Mouse (Mus musculus): ENCODE measurements around the gene Gm3164.
"Not testable (repeated sequence)": the region's sequence is repeated elsewhere in the genome, so short reads cannot be mapped to it uniquely, and the experiment has no call there.

Gm3164 gene

DNA sequence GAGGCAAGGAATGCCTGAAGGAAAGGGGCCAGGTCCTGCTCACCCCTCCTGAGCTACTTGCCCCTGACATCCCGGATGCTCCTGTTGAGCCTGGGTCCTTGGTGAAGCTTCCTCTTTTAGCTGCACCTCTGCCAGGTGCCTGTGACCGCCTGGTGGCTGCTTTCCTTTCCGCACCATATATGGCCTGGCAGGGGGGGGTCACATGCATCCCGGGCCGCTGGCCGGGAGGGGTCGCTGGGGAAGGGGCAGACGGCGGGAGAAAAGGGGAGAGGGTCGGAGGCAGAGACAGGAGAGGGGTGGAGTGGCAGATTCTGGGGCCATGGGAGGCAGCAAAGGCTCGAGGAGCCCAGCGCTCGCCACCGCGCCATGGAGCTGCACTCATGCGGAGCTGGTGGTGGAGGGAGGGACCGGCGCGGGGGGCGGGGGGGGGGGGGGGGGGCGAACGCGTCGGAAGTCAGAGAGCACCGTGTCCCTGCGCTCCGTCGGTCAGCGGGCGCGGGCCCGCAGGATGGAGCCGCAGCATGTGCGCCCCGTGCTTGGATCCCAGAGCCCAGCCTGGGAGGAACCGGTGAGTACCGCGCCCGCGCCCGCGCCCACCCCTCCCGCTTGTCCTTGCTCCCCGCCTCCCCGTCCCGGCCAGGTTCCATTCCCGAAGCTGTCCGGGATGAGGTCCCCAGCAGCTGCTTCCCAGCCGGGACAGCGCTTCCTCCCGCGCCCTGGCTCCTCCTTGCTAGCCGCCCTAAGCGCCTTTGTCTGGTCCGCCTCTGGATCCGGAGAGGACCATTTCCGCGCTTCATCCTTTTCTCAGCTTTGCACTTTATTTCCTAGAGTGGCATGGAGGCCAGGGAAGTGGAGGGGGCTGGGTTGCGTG lies at the start of gene Gm3164:
Gene Gm3164, plus strand, starts transcription at position 484 of the 871 bp plus-strand sequence.
- POLR2A ChIA-PET, CTCF ChIA-PET: not testable (repeated sequence)

- POLR2A ChIA-PET, CTCF ChIA-PET: not testable (repeated sequence)
Measured at GRCm38 (mm10) chr14:4368991-4369390, 46.3 kb upstream of the Gm3164 start.

DNA sequence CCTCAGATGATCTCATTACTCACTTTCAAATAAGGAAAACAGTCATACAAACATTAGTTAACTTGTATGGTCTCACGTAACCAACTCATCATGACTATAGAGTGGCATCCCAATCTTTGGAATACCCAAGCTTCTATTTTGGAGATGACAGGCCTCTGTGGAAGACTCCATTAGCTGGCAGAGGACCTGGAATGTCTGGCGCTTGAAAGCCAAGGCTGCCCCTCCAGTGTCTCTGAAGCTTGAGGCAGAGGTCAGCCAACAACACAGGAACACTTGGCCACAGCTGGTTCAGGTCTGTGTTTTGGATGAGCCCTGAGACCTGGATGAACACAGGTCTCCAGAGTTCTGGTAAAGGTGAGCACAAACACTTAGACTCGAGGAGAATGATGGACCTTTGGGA lies 45.6 kb upstream of the Gm3164 start:
- CTCF ChIA-PET, POLR2A ChIA-PET: not testable (repeated sequence)

- POLR2A ChIA-PET, CTCF ChIA-PET: not testable (repeated sequence)
Measured at GRCm38 (mm10) chr14:4377871-4378270, 37.4 kb upstream of the Gm3164 start.

- POLR2A ChIA-PET, CTCF ChIA-PET: not testable (repeated sequence)
Measured at GRCm38 (mm10) chr14:4385606-4386005, 29.6 kb upstream of the Gm3164 start.

- CTCF ChIA-PET, POLR2A ChIA-PET: not testable (repeated sequence)
Measured at GRCm38 (mm10) chr14:4392841-4393530, 22.3 kb upstream of the Gm3164 start.

- POLR2A ChIA-PET = not testable (repeated sequence)
Measured at GRCm38 (mm10) chr14:4397226-4397625, 18.0 kb upstream of the Gm3164 start, which contains the start of gene Gm3159. Gm3159 (plus strand) TSS chr14:4397526.

DNA sequence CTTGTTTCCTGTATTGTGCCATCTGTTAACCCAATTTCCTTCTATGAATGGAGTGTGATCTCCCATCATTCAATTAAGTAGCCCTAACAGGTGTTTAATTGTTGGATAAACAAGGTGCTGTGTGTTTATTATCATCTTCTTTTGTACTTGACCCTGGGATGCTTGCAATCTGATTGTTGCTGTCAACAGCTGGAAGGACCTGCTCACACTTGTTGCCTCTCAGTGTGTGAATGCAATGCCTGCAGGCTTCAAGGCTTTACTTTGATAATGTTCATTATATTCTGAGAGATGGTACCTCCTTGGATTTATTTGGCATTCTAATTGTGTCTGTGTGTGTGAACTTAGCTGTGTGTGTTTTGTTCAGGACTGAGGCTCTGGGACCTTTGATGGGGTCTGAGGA lies 16.6 kb upstream of the Gm3164 start:
- POLR2A ChIA-PET, CTCF ChIA-PET: not testable (repeated sequence)

More at GRCm38 (mm10) chr14:4397226-4397625, 18.0 kb upstream of the Gm3164 start, which contains the start of gene Gm3159:
- CTCF ChIA-PET = not testable (repeated sequence)

GRCm38 (mm10) chr14:4400115-4400789 lies 15.0 kb upstream of the Gm3164 start:
- CTCF ChIA-PET, POLR2A ChIA-PET: not testable (repeated sequence)

- CTCF ChIA-PET, POLR2A ChIA-PET: not testable (repeated sequence)
Measured at GRCm38 (mm10) chr14:4401245-4401644, 14.0 kb upstream of the Gm3164 start.

- CTCF ChIA-PET, POLR2A ChIA-PET: not testable (repeated sequence)
Measured at GRCm38 (mm10) chr14:4403840-4404239, 11.4 kb upstream of the Gm3164 start.

- POLR2A ChIA-PET, CTCF ChIA-PET: not testable (repeated sequence)
Measured at GRCm38 (mm10) chr14:4409939-4410338, 5.3 kb upstream of the Gm3164 start.

GRCm38 (mm10) chr14:4430692-4431091 lies 15.4 kb downstream of the Gm3164 start, which contains the start of gene Gm3173:
Gm3173 (plus strand) TSS chr14:4430992.
- CTCF ChIA-PET, POLR2A ChIA-PET: not testable (repeated sequence)

DNA sequence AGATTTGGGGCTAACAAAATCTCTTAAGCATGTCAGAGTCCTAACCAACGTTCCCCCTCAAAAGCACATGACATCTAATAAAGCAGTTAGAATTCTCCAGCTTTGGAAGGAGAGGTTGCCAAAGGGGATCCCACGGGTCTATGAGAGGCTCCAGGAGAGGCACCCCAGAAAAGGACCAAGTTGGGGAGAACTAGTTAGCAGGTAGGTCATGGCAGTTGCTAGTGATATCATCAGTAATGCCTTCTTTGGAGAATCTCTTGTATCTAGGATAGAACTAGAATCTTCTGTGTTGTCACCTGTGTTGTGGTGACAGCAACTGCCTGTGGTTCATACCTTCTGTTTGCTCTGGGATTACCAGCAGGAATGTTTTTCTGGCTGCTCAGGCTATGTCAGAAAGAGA lies 66.2 kb downstream of the Gm3164 start, which contains the start of gene Gm3182:
Gene Gm3182, plus strand, starts transcription at position 301 of the 400 bp plus-strand sequence.
- CTCF ChIA-PET, POLR2A ChIA-PET: not testable (repeated sequence)

All from embryonic stem cell, embryonic (primary cell).